10 mouse cellular contexts compared by ENCODE assay signal in genomic region chr5:25082542-25082941, GRCm38 (mm10). TPM values are rescaled to one million over a fixed set of nuclear protein-coding genes. Genes with fewer than 3 reads are reported as not detected.
A peak's percentile ranks its signal among the peaks of the same experiment; 100 is the strongest.
DNase-seq lines count a peak whose midpoint lies in the region; ATAC-seq and TF ChIP-seq lines count a peak whose summit lies in the region.
"Had no signal": no experiment of that assay in that cellular context is flagged by ENCODE, and none has a peak within 500 bp of the region (broad histone marks: within the 10 kb centered on the region; RNA-seq: fewer than 3 reads in every experiment).

No protein-coding gene starts in this region.

- H3K4me2 ChIP-seq in kidney, embryonic 16.5 days (replicated peaks; ENCODE audit: low read depth, low read length) = no peak overlapping the region
- H3K4me2 ChIP-seq: embryonic facial prominence, embryonic 13.5 days; midbrain, embryonic 12.5 days had no signal

- no peak overlapping the region for H3K4me3 ChIP-seq in kidney, adult 2 months (ENCODE audit: insufficient read depth, low read depth, low read length)
- H3K4me3 ChIP-seq in kidney, embryonic 16.5 days (ENCODE audit: low read length) = no peak overlapping the region
- H3K4me3 ChIP-seq in ES-Bruce4 (ENCODE audit: low read depth, low read length) = no peak overlapping the region
- H3K4me3 ChIP-seq: embryonic facial prominence, embryonic 13.5 days; midbrain, embryonic 12.5 days had no signal

- TF ChIP-seq EP300 in ES-Bruce4 (IDR thresholded peaks at IDR 0.05; ENCODE audit: insufficient read depth, low read depth, low read length) = no peak

- ATAC-seq in kidney, embryonic 16.5 days (ENCODE audit: low FRiP score, low TSS enrichment) = no peak; the same call in 1 of the 2 replicates

- DNase-seq in kidney, adult 2 months = no peak
- peak; percentile 79 for DNase-seq in brain, adult 2 months (ENCODE audit: low read depth, low spot score)
- DNase-seq in kidney, postnatal 10 days = peak; percentile 66
- DNase-seq in naive thymus-derived CD4-positive, alpha-beta T cell, adult 2 months (ENCODE audit: low read depth) = peak; percentile 32
- DNase-seq in left cerebral cortex, adult 9 months (ENCODE audit: low spot score in 2 of 2) = no peak
- no peak for DNase-seq in right cerebral cortex, postnatal 36 days (ENCODE audit: low spot score in 2 of 2)

- peak; percentile 78 for TF ChIP-seq CTCF in kidney, adult 2 months (conservative IDR thresholded peaks at IDR 0.05; ENCODE audit: insufficient read depth, insufficient read length, low read depth, low read length)
- TF ChIP-seq CTCF in ES-Bruce4 (IDR thresholded peaks at IDR 0.05; ENCODE audit: low read depth, low read length) = peak; percentile 53

- 37% methylated on average over 2 of the region's 2 CpGs for WGBS in kidney, adult 2 months
- 43% methylated on average over 2 of the region's 2 CpGs for WGBS in kidney, embryonic 16.5 days

- no peaks in the 10 kb centered on the region for H3K27me3 ChIP-seq in kidney, adult 2 months (replicated peaks; ENCODE audit: control insufficient read depth, insufficient read depth, low read length)
- H3K27me3 ChIP-seq in kidney, embryonic 16.5 days (ENCODE audit: insufficient read depth, low read length) = no peaks in the 10 kb centered on the region
- no peaks in the 10 kb centered on the region for H3K27me3 ChIP-seq in ES-Bruce4 (ENCODE audit: control insufficient read depth, insufficient read depth, low read length, poor library complexity, severe bottlenecking)
- H3K27me3 ChIP-seq: embryonic facial prominence, embryonic 13.5 days; midbrain, embryonic 12.5 days had no signal

- TF ChIP-seq POLR2A in kidney, adult 2 months (IDR thresholded peaks at IDR 0.05; ENCODE audit: low read depth, low read length) = no peak
- TF ChIP-seq POLR2A in ES-Bruce4 (IDR thresholded peaks at IDR 0.05; ENCODE audit: insufficient read depth, low read length) = no peak

- H3K9ac ChIP-seq in kidney, embryonic 16.5 days (replicated peaks; ENCODE audit: low read length) = no peak overlapping the region
- H3K9ac ChIP-seq in ES-Bruce4 (ENCODE audit: low read depth, poor library complexity, severe bottlenecking) = no peak overlapping the region
- H3K9ac ChIP-seq: embryonic facial prominence, embryonic 13.5 days; midbrain, embryonic 12.5 days had no signal

- no peak overlapping the region for H3K27ac ChIP-seq in kidney, adult 2 months (ENCODE audit: insufficient read depth, low read depth, low read length)
- H3K27ac ChIP-seq in kidney, embryonic 16.5 days (ENCODE audit: low read length) = no peak overlapping the region
- no peak overlapping the region for H3K27ac ChIP-seq in ES-Bruce4 (ENCODE audit: insufficient read depth, low read length)
- H3K27ac ChIP-seq: embryonic facial prominence, embryonic 13.5 days; midbrain, embryonic 12.5 days had no signal

- H3K9me3 ChIP-seq in kidney, embryonic 16.5 days (ENCODE audit: low read length) = no peaks in the 10 kb centered on the region
- no peaks in the 10 kb centered on the region for H3K9me3 ChIP-seq in ES-Bruce4 (replicated peaks; ENCODE audit: control insufficient read depth, insufficient read depth, low read length, poor library complexity, severe bottlenecking)
- H3K9me3 ChIP-seq: embryonic facial prominence, embryonic 13.5 days; midbrain, embryonic 12.5 days had no signal

- peaks cover 15% of the 10 kb centered on the region; the same call in 1 of the 2 replicates for H3K4me1 ChIP-seq in kidney, adult 2 months (ENCODE audit: control insufficient read depth, insufficient read depth, low read length)
- H3K4me1 ChIP-seq in kidney, embryonic 16.5 days (ENCODE audit: insufficient read depth, low read length) = peaks cover 23% of the 10 kb centered on the region
- no peaks in the 10 kb centered on the region for H3K4me1 ChIP-seq in ES-Bruce4 (ENCODE audit: control insufficient read depth, insufficient read depth, low read length)
- H3K4me1 ChIP-seq: midbrain, embryonic 12.5 days had no signal

- no peaks in the 10 kb centered on the region for H3K36me3 ChIP-seq in kidney, adult 2 months (ENCODE audit: control insufficient read depth, insufficient read depth, low read length)
- no peaks in the 10 kb centered on the region for H3K36me3 ChIP-seq in kidney, embryonic 16.5 days (ENCODE audit: insufficient read depth, low read length)
- no peaks in the 10 kb centered on the region for H3K36me3 ChIP-seq in ES-Bruce4 (ENCODE audit: control insufficient read depth, insufficient read depth, low read length, poor library complexity, severe bottlenecking)
- H3K36me3 ChIP-seq: embryonic facial prominence, embryonic 13.5 days; midbrain, embryonic 12.5 days had no signal

RNA-seq across cellular contexts. Expression of gene Prkag2, which starts 17.9 kb away (rescaled TPM):
- 29.5 and 36.8 TPM in 2 replicates for polyA plus RNA-seq in kidney, adult 2 months (2012; rRNA removed)
- polyA plus RNA-seq in kidney, embryonic 16.5 days (2015; fragmentation: Nextera tagmentation; extraction: Ambion mirVana) = 43.4 and 45.9 TPM in 2 replicates
- polyA plus RNA-seq in ES-Bruce4 (2011; ENCODE audit: insufficient read depth, insufficient read length, low read depth, missing spikeins) = 20.9 and 22.0 TPM in 2 replicates

Comparison
In these comparisons a context has a peak if more than half of its experiments do, and no peak if none do; other contexts are left out.
1. DNase-seq: peak in brain, adult 2 months (single experiment), kidney, postnatal 10 days (single experiment) and naive thymus-derived CD4-positive, alpha-beta T cell, adult 2 months (single experiment); none in kidney, adult 2 months (single experiment), left cerebral cortex, adult 9 months (0 of 2) and right cerebral cortex, postnatal 36 days (0 of 2).